Mouse (Mus musculus) CH12.LX (cell line): ENCODE measurements around the gene Ptprk. TPM values are rescaled to one million over a fixed set of nuclear protein-coding genes. Genes with fewer than 3 reads are reported as not detected.

Experiments
- DNase-seq: peaks from one replicate; pipeline ENCODE4 v3.0.0-alpha.2; 2013; ENCODE audit errors: extremely low read depth
- H3K27ac ChIP-seq: 2 replicates; pipeline ENCODE4 v1.5.1; 2012; ENCODE audit warnings: low read depth, mild to moderate bottlenecking, control low read depth, moderate library complexity; ENCODE audit not compliant: insufficient read depth
- H3K27me3 ChIP-seq: replicated peaks from 2 replicates; pipeline ENCODE3; 2012; ENCODE audit warnings: inconsistent platforms
- H3K36me3 ChIP-seq, 2 experiments: replicated peaks in 1 of 2; 2 replicates each; pipeline versions ENCODE3 to v1.6.1; 2012; ENCODE audit warnings: inconsistent platforms in 1 of 2, low read length in 1 of 2, mild to moderate bottlenecking in 1 of 2, mixed read lengths in 1 of 2, moderate library complexity in 1 of 2; ENCODE audit not compliant: control insufficient read depth in 1 of 2, insufficient read depth in 1 of 2
- H3K4me1 ChIP-seq, 2 experiments: 2 replicates each; pipeline ENCODE4 v1.6.1; 2012; ENCODE audit warnings: inconsistent platforms in 1 of 2, moderate library complexity in 1 of 2; ENCODE audit not compliant: insufficient read depth in 2 of 2, control insufficient read depth in 1 of 2
- H3K4me2 ChIP-seq: 2 replicates; pipeline ENCODE4 v1.6.1; 2012; ENCODE audit warnings: low read depth, mild to moderate bottlenecking, control low read depth; ENCODE audit not compliant: poor library complexity, insufficient read depth, severe bottlenecking
- H3K4me3 ChIP-seq, 3 experiments: fragments of 150-350 bp in 1 of 3; sonication (generic) in 1 of 3; replicated peaks in 1 of 3; 2 replicates each; pipeline versions ENCODE3 to v1.5.1; 2011 to 2012; ENCODE audit warnings: low read depth in 2 of 3, low read length in 2 of 3, mild to moderate bottlenecking in 2 of 3, moderate library complexity in 2 of 3, control low read depth in 1 of 3, improper control_type of control experiment in 1 of 3, inconsistent platforms in 1 of 3, mixed read lengths in 1 of 3; ENCODE audit not compliant: poor library complexity in 1 of 3
- H3K79me2 ChIP-seq: replicated peaks from 2 replicates; pipeline ENCODE4 v1.6.1; 2012; ENCODE audit warnings: mild to moderate bottlenecking, moderate library complexity; ENCODE audit not compliant: control insufficient read depth, poor library complexity, insufficient read depth, severe bottlenecking; ENCODE audit errors: extremely low read depth
- H3K9ac ChIP-seq: 2 replicates; pipeline ENCODE4 v1.6.1; 2012; ENCODE audit warnings: low read depth, mild to moderate bottlenecking, control low read depth, moderate library complexity; ENCODE audit not compliant: insufficient read depth
- H3K9me3 ChIP-seq: replicated peaks from 2 replicates; pipeline ENCODE3; 2012; ENCODE audit warnings: low read length, inconsistent platforms, mixed read lengths
- CHD1 ChIP-seq: IDR thresholded peaks from 2 replicates; pipeline ENCODE4 v1.6.1; 2012; ENCODE audit warnings: low read depth, low read length, improper control_type of control experiment, inconsistent platforms
- CHD2 ChIP-seq: IDR thresholded peaks from 2 replicates; pipeline ENCODE4 v1.6.1; 2011; ENCODE audit warnings: low read length, improper control_type of control experiment
- E2F4 ChIP-seq: IDR thresholded peaks from 2 replicates; pipeline ENCODE4 v1.6.1; 2011; ENCODE audit warnings: low read depth, low read length, improper control_type of control experiment; ENCODE audit not compliant: insufficient replicate concordance
- ELF1 ChIP-seq: IDR thresholded peaks from 2 replicates; pipeline ENCODE4 v1.6.1; 2014; ENCODE audit warnings: low read depth, mild to moderate bottlenecking, inconsistent platforms, low read length, improper control_type of control experiment
- GABPA ChIP-seq: IDR thresholded peaks from 2 replicates; pipeline ENCODE4 v1.6.1; 2012; ENCODE audit warnings: low read depth, low read length, improper control_type of control experiment, inconsistent platforms; ENCODE audit not compliant: insufficient replicate concordance
- IRF4 ChIP-seq: IDR thresholded peaks from 2 replicates; pipeline ENCODE4 v1.6.1; 2014; ENCODE audit warnings: low read depth, mild to moderate bottlenecking, inconsistent platforms, low read length, improper control_type of control experiment
- JUN ChIP-seq: IDR thresholded peaks from 2 replicates; pipeline ENCODE4 v1.6.1; 2011; ENCODE audit warnings: low read depth, mild to moderate bottlenecking, low read length, improper control_type of control experiment, moderate library complexity; ENCODE audit not compliant: insufficient read depth
- JUND ChIP-seq: conservative IDR thresholded peaks from 2 replicates; pipeline ENCODE4 v1.6.1; 2011; ENCODE audit warnings: low read depth, low read length, improper control_type of control experiment
- KAT2A ChIP-seq: IDR thresholded peaks from 2 replicates; pipeline ENCODE4 v1.6.1; 2012; ENCODE audit warnings: low read length, improper control_type of control experiment, inconsistent platforms; ENCODE audit not compliant: insufficient replicate concordance
- MAFK ChIP-seq: IDR thresholded peaks from 2 replicates; pipeline ENCODE4 v1.6.1; 2011; ENCODE audit warnings: low read length, improper control_type of control experiment; ENCODE audit not compliant: insufficient replicate concordance
- MAX ChIP-seq: IDR thresholded peaks from 2 replicates; pipeline ENCODE4 v1.6.1; 2011; ENCODE audit warnings: low read length, improper control_type of control experiment
- MAZ ChIP-seq: IDR thresholded peaks from 2 replicates; pipeline ENCODE4 v1.6.1; 2012; ENCODE audit warnings: low read depth, mild to moderate bottlenecking, inconsistent platforms, low read length, improper control_type of control experiment, moderate library complexity
- MEF2A ChIP-seq: IDR thresholded peaks from 2 replicates; pipeline ENCODE4 v1.6.1; 2014; ENCODE audit warnings: low read depth, mild to moderate bottlenecking, inconsistent platforms, low read length, improper control_type of control experiment, borderline replicate concordance
- MYC ChIP-seq: IDR thresholded peaks from 2 replicates; pipeline ENCODE4 v1.6.1; 2011; ENCODE audit warnings: low read depth, mild to moderate bottlenecking, improper control_type of control experiment, low read length
- NELFE ChIP-seq: IDR thresholded peaks from 2 replicates; pipeline ENCODE4 v1.6.1; 2011; ENCODE audit warnings: low read depth, low read length, improper control_type of control experiment
- POLR2A ChIP-seq: IDR thresholded peaks from 2 replicates; pipeline ENCODE4 v1.6.1; 2011; ENCODE audit warnings: low read depth, mild to moderate bottlenecking, improper control_type of control experiment, low read length
- POLR2AphosphoS2 ChIP-seq: IDR thresholded peaks from 2 replicates; pipeline ENCODE4 v1.6.1; 2011; ENCODE audit warnings: low read depth, low read length, improper control_type of control experiment
- TCF12 ChIP-seq: IDR thresholded peaks from 2 replicates; pipeline ENCODE4 v1.6.1; 2014; ENCODE audit warnings: low read depth, mild to moderate bottlenecking, inconsistent platforms, low read length, improper control_type of control experiment
- USF1 ChIP-seq: IDR thresholded peaks from 2 replicates; pipeline ENCODE4 v1.6.1; 2014; ENCODE audit warnings: low read depth, mild to moderate bottlenecking, inconsistent platforms, low read length, improper control_type of control experiment
- USF2 ChIP-seq: conservative IDR thresholded peaks from 2 replicates; pipeline ENCODE4 v1.6.1; 2011; ENCODE audit warnings: low read depth, low read length, improper control_type of control experiment
- ZKSCAN1 ChIP-seq: IDR thresholded peaks from 2 replicates; pipeline ENCODE4 v1.6.1; 2012; ENCODE audit warnings: low read depth, inconsistent platforms, low read length, improper control_type of control experiment, borderline replicate concordance
- dilution Hi-C: fragments of 300-500 bp; cut with MboI; formaldehyde crosslinking; loops from 2 replicates; pipeline ENCODE4 v1.14.3; 2020; ENCODE audit warnings: low sequenced_read_pairs; ENCODE audit not compliant: extremely low pct_unique_long_range_greater_than_20kb, extremely low pct_ligation_motif_present
- in situ Hi-C: fragments of 300-500 bp; cut with MboI; formaldehyde crosslinking; loops from 3 replicates; pipeline ENCODE4 v1.14.3; 2019; ENCODE audit warnings: low sequenced_read_pairs, low pct_ligation_motif_present, low pct_unique_long_range_greater_than_20kb, mixed read lengths
- polyA plus RNA-seq: library from polyadenylated mRNA; unstranded; fragments of >175 nt; gene quantifications from 2 replicates; pipeline ENCODE4 v1.2.1, GENCODE M21; 2012; ENCODE audit warnings: low read depth; ENCODE audit not compliant: insufficient read length
- total RNA-seq, 2 experiments: library from RNA; depleted of rRNA; stranded (reverse); fragments of 300-350 nt in 1 of 2; fragments of >200 nt in 1 of 2; gene quantifications; 2 replicates each; pipeline ENCODE4 v1.2.3; 2012 to 2014

Gene Ptprk
- total and polyA plus RNA-seq, 3 experiments = not detected

GRCm38 (mm10) chr10:28414823-28415222, 340.2 kb downstream of the Ptprk start:
- H3K27ac ChIP-seq = no peak overlapping the region
- H3K4me1 ChIP-seq = no peaks in the 10 kb centered on the region
- H3K36me3 ChIP-seq = no peaks in the 10 kb centered on the region
- H3K79me2 ChIP-seq = no peaks in the 10 kb centered on the region
- in situ Hi-C loops (no loop called here), dilution Hi-C loops (no loop called here)
- no peaks in the 10 kb centered on the region for H3K27me3 ChIP-seq
- no peak overlapping the region for H3K9ac ChIP-seq
- H3K4me3 ChIP-seq = no peak overlapping the region
- no peak overlapping the region for H3K4me2 ChIP-seq
- TF ChIP-seq USF1 (no peak), POLR2A (no peak), MYC (no peak), GABPA (no peak), E2F4 (no peak), NELFE (no peak), USF2 (no peak), CHD2 (no peak)
- DNase-seq = no peak
- peaks cover 2% of the 10 kb centered on the region for H3K9me3 ChIP-seq

DNA sequence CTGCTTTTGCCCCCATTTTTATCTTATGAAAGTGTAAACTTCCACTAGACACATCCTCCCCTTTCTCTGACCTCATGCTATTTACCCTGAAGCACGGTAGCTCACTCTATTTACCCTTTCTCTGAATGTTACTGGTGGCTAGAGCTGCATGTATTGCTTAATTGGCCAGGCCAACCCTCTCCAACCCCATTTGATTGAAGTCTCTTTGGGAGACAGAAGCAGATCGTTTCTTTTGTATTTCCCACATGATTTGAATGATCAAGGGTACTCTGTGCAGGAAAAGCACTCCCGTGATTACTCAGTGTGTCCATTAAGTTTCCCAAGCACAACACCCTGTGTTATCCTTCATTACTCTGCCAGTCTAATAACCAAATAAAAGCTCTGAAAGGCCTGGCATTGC, 348.0 kb downstream of the Ptprk start:
- in situ Hi-C loops = no loop called here
- no peak overlapping the region for H3K4me3 ChIP-seq
- H3K27ac ChIP-seq = no peak overlapping the region
- no peaks in the 10 kb centered on the region for H3K4me1 ChIP-seq
- no peak overlapping the region for H3K9ac ChIP-seq
- no peaks in the 10 kb centered on the region for H3K36me3 ChIP-seq
- H3K9me3 ChIP-seq = peaks cover 2% of the 10 kb centered on the region
- TF ChIP-seq ELF1 (no peak), IRF4 (no peak), KAT2A (no peak), JUND (no peak), CHD1 (no peak), JUN (no peak), MEF2A (no peak), E2F4 (no peak), TCF12 (no peak), ZKSCAN1 (no peak), POLR2A (no peak), POLR2AphosphoS2 (no peak), MAFK (no peak), MAX (no peak), MAZ (no peak)
- dilution Hi-C loops = no loop called here
- H3K4me2 ChIP-seq = no peak overlapping the region
- no peaks in the 10 kb centered on the region for H3K27me3 ChIP-seq
- no peak for DNase-seq
- no peaks in the 10 kb centered on the region for H3K79me2 ChIP-seq
